Mouse (Mus musculus): ENCODE results near the gene Pwwp2b.

- TF ChIP-seq CTCF (IDR thresholded peaks at IDR 0.05; ENCODE audit: insufficient read depth, low read length) (no peak), POLR2A (IDR thresholded peaks at IDR 0.05; ENCODE audit: borderline replicate concordance, extremely low read depth, low read depth, low read length) (no peak)
These were observed 31.2 kb upstream of the Pwwp2b start for GRCm38 (mm10) chr7:139217046-139217445.

Data from lung, adult 2 months (tissue).